Mouse (Mus musculus): ENCODE data around the gene Il31ra. TPM values are rescaled to one million over a fixed set of nuclear protein-coding genes. Genes with fewer than 3 reads are reported as not detected.

Il31ra gene
- total RNA-seq, 2 experiments from 2014 or later: 0.21 to 0.41 TPM

DNA sequence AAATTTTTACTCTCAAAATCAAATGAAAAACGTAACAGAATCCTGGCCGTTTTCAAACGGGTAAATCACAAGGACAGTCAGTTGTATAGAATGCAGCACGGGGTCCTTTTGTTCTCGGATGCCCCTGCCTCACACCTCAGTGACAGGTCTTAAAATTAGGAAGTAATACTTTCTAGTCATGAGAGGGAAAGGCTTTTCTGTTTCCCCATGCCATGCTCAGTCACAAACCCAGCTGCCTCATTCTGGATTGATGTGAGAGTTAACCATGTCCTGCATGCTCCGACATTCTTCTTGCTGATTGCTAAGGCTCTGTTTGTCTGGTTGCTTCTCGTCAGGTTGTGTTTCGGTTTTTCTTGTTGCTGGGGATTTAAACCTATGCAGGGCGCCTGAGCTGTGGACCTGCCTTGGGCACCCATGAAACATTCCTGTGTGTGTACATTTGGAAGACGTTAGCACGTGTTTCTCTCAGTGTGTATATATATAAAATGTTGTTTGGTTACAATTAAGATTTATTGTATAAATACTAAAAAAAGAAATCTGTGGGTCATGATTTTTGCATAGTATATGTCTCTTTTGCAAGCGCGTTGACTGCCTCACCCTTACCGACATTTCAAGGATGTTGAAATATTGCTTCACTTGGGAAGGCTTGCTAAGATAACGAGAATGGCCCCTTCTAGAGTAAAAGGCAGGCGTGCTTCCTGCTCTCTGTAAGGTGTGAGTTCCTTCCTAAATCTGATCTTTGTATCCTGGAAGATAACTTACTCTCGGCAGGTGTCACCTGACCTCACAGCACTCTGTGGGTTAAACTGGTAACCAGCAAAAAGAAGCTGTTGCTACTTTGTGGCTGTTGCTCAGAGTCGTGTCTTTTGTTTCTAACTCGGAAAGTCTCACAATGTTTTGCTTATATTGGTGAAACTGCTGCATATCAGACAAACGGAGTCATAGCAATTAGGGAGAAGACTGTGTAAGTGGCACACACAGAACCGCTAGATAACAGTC, 120.1 kb downstream of the Il31ra start:
- intact Hi-C loops (cut with DNase I): no loop called here
- H3K4me3 ChIP-seq: no peak overlapping the region
- no peak for DNase-seq (ENCODE audit: extremely low spot score in 1 of 2, low spot score in 2 of 2)
- H3K27ac ChIP-seq: no peak overlapping the region
- no peak for TF ChIP-seq CTCF (IDR thresholded peaks at IDR 0.05)

DNA sequence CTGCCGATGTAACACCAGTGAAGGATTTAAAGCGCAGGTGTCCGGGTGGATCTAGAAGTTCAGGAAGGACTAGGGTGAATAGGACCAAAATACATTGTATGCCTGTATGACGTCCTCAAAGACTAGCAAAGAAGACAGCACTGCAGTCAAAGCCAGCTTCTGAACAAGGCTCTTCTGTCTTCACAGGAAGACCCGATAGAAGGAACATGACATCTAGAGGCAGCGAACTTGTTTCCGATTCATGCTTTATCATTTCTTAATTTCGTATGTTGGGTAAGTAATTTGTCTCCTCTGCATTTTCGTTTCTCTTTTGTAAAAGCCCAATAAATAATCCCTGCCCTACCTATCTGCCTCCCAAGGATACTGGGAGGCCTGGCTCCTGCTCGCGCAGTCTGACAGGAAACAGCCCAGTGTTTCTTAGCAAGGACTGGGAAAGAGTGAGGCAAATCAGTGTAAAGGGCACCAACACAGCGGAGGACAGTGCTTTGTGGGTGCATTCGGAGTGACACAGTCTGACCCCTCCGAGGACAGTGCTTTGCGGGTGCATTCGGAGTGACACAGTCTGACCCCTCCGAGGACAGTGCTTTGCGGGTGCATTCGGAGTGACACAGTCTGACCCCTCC, 121.6 kb downstream of the Il31ra start:
- no peak for DNase-seq (ENCODE audit: extremely low spot score in 1 of 2, low spot score in 2 of 2)
- intact Hi-C loops (cut with DNase I): no loop called here
- Histone ChIP-seq H3K4me3 (no peak overlapping the region), H3K27ac (no peak overlapping the region)
- no peak for TF ChIP-seq CTCF (IDR thresholded peaks at IDR 0.05)

DNA sequence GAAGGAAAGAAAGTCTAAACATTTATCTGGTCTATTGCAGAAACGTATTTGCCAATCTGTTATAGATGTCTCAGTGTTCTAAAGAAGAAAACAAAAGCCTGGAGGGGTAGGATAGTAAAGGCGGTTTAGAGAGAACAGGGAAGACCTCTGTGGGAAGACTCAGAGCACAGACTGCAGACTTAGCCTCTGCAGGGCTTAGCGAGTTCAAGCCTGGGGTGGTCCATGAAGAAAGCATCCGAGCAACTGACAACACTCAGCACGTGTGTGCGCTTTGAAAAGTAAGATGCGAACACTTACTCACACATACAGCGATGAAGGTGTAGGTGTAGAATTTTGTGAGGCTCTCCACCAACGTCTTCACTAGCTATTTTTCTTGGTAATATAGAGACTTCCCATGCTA, 123.0 kb downstream of the Il31ra start:
- TF ChIP-seq CTCF (IDR thresholded peaks at IDR 0.05): no peak
- H3K27ac ChIP-seq: no peak overlapping the region
- DNase-seq (ENCODE audit: extremely low spot score in 1 of 2, low spot score in 2 of 2): no peak
- no peak overlapping the region for H3K4me3 ChIP-seq
- intact Hi-C loops (cut with DNase I): no loop called here

Other genes starting within 250 kb of the Il31ra start
- gene Il6st, start 130.3 kb downstream of the Il31ra start, total RNA-seq (2021): 10 to 100 TPM; 73.3 to 80.1 TPM
- gene Ddx4, start 58.1 kb upstream of the Il31ra start, total RNA-seq (2021): 1 to 10 TPM; 2.2 to 2.4 TPM
- 10 to 100 TPM; 20.6 to 25.2 TPM for gene Slc38a9, start 66.4 kb upstream of the Il31ra start, total RNA-seq (2021)
- 10 to 100 TPM; 26.8 to 27.4 TPM for gene Plpp1, start 206.4 kb upstream of the Il31ra start, total RNA-seq (2021)